Mouse (Mus musculus) layer of hippocampus, postnatal 14 days (tissue): ENCODE data around the gene Commd1. TPM values are rescaled to one million over a fixed set of nuclear protein-coding genes. Genes with fewer than 3 reads are reported as not detected.

Experiments used
- total RNA-seq, 2 experiments: library from RNA; stranded (reverse); gene quantifications; 2 replicates each; pipeline ENCODE4 v1.2.3; 2021

Gene Commd1
- total RNA-seq, 2 experiments from 2014 or later = 54.8 to 61.3 TPM

Other genes starting within 250 kb of the Commd1 start
- 10 to 100 TPM; 16.1 TPM for gene B3gnt2, start 121.4 kb downstream of the Commd1 start, total RNA-seq
- gene Zrsr1, start 10.4 kb downstream of the Commd1 start, total RNA-seq = 10 to 100 TPM; 50.8 to 57.3 TPM
- gene Gm28048, start 292 bp downstream of the Commd1 start, total RNA-seq = 1 to 10 TPM; 8.5 to 9.1 TPM
- 100 to 1,000 TPM; 101 to 103 TPM for gene Cct4, start 8.1 kb upstream of the Commd1 start, total RNA-seq
- gene Fam161a, start 25.1 kb upstream of the Commd1 start, total RNA-seq = 1 to 10 TPM; 3.8 to 6.9 TPM